Mouse (Mus musculus): ENCODE data around the gene Cd68.
"Not testable (repeated sequence)": the region's sequence is repeated elsewhere in the genome, so short reads cannot be mapped to it uniquely, and the experiment has no call there.

The Cd68 gene

DNA sequence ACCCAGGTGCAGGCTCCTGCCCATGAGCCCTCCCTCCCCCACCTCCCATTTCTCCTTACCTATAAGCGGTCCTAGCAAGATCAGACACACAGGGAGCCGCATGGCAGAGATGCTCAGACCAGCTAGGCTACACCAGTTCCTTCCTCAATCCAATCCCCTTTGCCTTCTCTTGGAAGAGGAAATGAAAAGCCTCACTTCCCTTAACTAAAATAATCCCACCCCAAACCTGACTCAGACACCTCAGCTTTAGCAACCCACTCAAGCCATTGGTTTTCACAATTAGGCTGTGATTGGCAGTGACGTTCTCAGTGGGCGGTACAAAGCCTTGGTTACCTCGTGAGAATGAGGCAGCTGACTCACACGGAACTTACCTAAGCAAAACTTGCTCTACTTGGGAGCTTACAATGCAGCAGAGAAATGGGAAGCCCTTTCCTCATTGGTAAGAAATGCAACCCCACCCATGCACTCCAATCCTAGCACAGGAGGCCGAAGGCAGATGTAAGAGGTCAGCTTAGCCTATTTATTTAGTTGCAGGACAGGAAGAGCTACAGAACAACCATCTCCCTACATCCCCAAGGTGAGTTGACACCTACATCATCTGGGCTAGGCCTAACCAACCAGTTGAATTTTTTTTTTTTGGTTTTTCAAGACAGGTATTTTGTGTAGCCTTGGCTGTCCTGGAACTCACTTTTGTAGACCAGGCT lies at the start of gene Cd68:
Gene Cd68 (minus strand): TSS at position 193 of the 704 bp plus-strand sequence.
- DNase-seq: peak; percentile 69

- no peak for DNase-seq
Observed at GRCm38 (mm10) chr11:69715482-69715881, 49.5 kb upstream of the Cd68 start.

DNA sequence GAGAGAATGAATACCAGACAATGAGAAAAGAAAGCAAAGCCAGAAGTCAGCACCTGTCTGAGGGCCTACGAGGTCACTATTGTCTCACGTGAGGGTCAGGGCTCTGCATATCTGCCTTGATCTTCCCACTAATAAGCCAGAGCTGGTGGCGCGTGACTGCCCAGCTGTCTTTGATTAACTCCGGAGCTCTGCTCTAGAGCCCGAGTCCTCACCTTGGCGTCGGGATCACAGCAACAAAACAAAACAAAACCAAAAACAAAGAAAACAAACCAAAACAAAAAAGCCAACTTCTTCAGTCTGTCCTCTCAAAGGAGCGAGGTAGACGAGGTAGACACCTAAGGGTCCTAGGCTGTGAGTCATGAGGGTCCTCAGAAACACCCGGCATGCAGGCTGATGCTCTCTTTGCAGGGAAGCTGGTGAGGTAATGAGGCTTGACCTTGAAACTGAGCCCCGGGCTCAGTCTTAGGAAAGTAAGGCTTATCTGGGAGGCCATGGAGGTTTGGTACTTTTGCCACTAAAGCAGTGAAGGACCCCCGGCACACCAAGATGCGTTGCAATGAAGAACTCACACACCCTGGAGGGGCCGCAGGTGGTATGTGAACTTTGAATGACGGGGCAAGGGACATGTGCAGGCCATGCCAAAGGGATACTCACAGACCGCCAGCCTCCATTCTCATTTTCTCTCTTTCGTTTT lies 48.8 kb upstream of the Cd68 start:
- DNase-seq: no peak

GRCm38 (mm10) chr11:69712954-69713672 lies 47.2 kb upstream of the Cd68 start:
- DNase-seq: no peak

DNA sequence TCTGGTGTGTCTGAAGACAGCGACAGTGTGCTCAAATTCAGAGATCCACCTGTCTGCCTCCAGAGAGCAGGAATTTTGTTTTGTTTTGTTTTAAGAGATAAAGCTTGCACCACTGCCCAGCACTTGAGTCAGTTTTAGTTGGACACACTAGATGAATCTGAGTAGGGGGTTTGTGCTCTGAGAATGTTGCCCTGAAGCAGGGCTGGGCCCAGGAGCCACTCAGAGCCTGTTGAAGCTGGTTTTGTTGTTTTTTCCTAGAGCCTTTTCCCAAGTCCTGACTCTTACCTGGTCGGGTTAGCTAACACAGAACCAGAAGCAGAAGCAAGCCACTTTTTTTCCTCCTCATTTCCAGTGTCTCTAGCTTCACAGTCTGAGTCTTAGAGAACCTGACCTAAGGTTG lies 45.1 kb upstream of the Cd68 start:
- no peak for DNase-seq

GRCm38 (mm10) chr11:69710470-69710869 lies 44.5 kb upstream of the Cd68 start:
- no peak for DNase-seq

GRCm38 (mm10) chr11:69709554-69710446 lies 43.8 kb upstream of the Cd68 start:
- DNase-seq: no peak

DNA sequence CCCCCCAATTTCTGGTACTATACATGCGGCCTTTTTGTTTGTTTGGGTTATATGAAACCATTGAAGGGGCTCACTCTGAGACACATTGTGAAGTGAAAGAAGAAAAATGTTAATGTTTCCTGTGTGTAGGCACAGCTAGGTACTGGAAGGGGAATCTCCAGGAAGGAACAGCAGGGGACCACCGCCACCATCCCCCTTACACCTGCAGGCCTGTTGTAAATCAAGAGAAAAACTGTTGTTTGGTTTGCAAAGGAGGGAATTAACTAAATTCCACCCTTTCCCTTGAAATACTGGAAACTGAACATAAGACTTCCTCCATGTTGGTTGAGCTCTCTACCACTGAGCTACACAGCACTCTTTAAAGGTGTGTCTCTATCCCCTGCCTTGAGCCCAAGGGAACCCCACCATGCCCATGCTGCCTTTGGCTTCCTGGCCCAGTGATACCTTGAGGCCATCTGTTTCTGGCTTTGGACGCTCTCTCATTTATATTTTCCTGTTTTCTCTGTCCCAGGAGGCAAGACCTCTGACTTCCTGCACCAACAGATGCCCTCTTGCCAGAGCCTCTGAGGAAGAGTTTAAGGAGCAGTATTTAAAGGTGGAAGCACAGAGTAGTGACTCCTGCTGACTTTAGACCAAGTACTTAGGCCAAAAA lies 42.8 kb upstream of the Cd68 start:
- no peak for DNase-seq

DNA sequence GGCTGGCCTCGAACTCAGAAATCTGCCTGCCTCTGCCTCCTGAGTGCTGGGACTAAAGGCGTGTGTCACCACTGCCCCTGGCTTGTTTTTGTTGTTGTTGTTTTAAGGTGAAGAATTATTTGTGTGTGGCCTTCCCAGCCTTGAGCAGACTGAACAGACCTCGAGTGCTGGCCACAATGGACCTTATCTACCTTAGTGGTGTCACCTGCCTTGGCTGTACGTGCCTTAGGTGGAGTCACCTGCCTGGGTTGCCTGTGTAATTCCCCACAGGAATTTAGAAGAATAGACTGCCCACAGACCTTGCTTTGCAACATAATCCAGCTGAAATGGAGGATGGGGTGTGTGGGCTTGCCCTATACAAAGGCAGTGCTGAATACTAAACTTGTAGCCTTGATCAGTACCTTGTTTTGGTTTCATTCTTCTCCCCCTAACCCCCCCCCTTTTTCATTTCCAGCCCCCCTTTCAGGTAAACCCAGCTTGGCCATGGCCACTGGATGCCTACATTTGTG lies 42.0 kb upstream of the Cd68 start:
- DNase-seq: no peak

DNA sequence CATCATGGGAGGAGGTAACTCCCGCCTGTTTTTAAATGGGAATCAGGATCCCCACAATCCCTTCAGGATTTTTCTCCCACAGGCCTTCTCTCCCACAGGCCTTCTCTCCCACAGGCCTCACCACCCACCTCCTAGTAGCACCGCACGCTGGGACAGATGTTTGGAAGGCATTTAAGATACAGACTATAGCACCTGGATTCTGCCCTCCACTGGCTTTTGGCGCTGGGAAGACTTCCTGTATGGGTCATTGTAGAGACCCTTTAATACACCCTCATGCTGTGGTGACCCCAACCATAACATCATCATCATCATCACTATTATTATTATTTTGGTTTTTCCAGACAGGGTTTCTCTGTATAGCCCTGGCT lies 41.5 kb upstream of the Cd68 start:
- no peak for DNase-seq

GRCm38 (mm10) chr11:69706775-69707479 lies 41.0 kb upstream of the Cd68 start:
- peak; percentile 36 for DNase-seq

GRCm38 (mm10) chr11:69704613-69705010 lies 38.7 kb upstream of the Cd68 start:
- DNase-seq: no peak

GRCm38 (mm10) chr11:69703814-69704612 lies 38.1 kb upstream of the Cd68 start:
- DNase-seq: no peak

- not testable (repeated sequence) for DNase-seq
Observed at GRCm38 (mm10) chr11:69703381-69703780, 37.4 kb upstream of the Cd68 start.

DNA sequence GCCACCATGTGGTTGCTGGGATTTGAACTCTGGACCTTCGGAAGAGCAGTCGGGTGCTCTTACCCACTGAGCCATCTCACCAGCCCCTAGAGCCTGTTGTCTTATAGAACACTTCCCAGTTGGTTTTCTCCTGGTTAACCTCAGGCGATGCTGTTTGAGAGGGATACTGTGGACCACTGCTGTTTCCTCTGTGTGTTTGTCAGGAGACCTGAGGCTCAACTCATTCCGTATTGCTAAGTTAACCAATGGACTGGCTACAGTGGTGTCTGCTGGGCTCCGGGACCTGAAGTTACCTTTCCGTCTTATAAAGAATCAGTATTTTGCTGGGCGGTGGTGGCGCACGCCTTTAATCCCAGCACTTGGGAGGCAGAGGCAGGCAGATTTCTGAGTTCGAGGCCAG lies 36.9 kb upstream of the Cd68 start:
- DNase-seq: not testable (repeated sequence)

DNA sequence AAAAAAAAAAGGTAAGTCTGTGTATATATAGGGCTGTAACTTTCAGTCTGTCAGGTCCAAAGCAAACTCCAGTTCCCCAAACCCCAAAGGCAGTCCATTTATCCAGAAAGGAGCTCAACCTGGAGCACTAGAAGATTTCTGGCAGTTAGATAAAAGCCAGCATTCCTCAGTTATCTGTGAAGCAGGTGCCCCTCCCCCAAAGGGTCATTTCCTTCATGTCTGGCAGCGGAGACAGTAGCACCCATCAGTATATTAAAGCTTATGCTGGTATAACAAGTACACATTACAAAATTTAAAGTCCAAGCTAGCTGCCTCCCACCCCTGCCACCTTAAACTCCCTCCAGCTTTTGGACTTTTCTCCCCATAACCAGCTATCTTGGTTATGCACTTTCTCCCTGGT lies 33.6 kb upstream of the Cd68 start:
- no peak for DNase-seq

- DNase-seq: no peak
Observed at GRCm38 (mm10) chr11:69698574-69698973, 32.6 kb upstream of the Cd68 start.

- DNase-seq: no peak
Observed at GRCm38 (mm10) chr11:69697396-69697795, 31.4 kb upstream of the Cd68 start.

- DNase-seq: peak; percentile 53
Observed at GRCm38 (mm10) chr11:69695361-69696181, 29.6 kb upstream of the Cd68 start, which contains the start of the genes Tnfsf12 and Tnfsfm13. Gene Tnfsf12, minus strand, starts transcription at chr11:69695849. Gene Tnfsfm13, minus strand, starts transcription at chr11:69696098.

DNA sequence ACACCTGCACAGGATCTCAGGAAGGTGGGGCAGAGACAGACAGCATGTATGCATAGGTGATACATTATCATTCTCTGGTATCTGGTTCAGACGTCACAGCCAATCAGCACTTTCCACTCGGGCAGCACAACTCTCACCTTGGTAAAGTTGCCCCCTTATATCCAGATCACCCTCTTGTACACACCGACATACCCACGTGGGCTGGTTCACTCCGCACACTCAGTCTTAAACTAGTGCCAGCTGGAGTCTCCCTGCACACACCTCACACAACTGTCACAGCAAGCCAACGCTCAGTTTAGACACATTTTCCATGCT lies 29.1 kb upstream of the Cd68 start:
- DNase-seq: no peak

Measured in right cerebral cortex, postnatal 25 days (tissue).